Mouse (Mus musculus): ENCODE data around the gene Pole2.
"Not testable (repeated sequence)": the region's sequence is repeated elsewhere in the genome, so short reads cannot be mapped to it uniquely, and the experiment has no call there.

Pole2 gene

DNA sequence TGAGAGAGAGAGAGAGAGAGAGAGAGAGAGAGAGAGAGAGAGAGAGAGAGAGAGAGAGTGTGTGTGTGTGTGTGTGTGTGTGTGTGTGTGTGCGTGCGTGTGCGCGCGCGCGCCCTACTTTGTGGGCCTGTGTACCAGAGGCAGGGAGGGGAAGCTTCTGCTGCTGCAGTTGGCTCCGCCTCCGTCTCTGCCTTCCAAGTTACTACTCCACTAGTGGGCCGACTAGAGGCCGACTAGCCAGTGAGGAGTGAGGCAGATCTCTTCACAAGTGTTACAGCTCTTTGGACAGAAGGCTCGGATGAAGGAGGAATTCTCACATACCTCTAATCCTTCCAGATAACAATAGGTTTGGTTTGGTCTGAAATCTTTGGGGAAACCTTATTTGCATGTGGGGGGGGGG lies 48.6 kb downstream of the Pole2 start:
- no peak for DNase-seq (ENCODE audit: low read depth)

DNA sequence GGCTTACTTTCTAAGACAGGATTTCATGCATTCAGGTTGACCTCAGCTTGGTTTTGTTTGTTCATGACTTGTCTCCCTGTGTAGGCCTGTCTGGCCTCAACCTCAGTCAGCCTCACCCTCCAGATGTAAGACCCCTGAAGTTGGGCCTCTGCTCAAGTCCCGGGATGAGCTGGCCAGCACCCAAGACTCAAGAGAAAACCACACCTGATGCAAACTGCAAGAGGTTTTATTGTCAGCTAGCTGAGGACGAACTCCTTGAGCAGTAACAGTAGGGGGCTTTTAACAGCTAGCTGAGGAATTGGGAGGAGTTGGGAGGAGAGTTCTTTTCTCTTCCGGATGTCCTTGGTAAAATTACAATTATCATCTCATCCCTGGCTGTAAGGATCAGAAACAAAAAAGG lies 50.5 kb downstream of the Pole2 start:
- no peak for DNase-seq (ENCODE audit: low read depth)

DNA sequence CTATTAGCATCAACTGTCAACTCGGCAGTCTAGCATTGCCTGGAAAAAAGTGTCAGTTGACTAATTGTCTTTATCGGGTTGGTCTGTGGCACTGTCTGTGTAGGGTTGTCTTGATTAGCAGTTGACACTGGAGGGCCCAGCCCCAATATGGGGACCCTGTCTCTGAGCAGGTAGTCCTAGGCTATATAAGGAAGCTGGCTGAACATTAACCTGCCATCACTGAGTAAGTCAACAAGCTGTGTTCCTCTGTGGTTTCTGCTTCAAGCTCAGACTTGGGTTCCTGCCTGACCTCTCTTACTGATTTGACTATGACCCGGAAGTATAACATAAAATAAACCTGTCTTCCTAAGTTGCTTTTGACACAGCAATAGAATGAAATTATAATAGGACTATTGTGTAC lies 52.0 kb downstream of the Pole2 start:
- DNase-seq (ENCODE audit: low read depth): no peak

DNA sequence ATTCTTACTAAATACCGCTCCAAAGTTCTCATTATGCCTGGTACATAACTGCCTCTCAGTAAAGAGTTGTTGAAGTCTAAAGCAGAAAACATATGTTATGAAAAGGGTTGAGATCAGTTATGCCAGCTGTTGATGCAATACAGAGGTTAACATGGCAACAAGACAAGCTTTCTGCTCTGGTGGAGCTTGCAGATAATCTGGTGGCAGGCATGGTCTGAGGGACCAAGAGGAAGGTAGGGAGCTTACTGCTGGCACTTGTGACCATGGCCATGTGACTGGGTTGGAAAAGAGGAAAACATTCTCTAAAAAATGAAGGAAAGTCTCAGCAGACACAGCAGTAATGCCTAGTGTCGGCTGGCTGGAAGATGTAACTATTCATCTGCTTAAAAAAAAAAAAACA lies 56.7 kb downstream of the Pole2 start:
- DNase-seq (ENCODE audit: low read depth): no peak

DNA sequence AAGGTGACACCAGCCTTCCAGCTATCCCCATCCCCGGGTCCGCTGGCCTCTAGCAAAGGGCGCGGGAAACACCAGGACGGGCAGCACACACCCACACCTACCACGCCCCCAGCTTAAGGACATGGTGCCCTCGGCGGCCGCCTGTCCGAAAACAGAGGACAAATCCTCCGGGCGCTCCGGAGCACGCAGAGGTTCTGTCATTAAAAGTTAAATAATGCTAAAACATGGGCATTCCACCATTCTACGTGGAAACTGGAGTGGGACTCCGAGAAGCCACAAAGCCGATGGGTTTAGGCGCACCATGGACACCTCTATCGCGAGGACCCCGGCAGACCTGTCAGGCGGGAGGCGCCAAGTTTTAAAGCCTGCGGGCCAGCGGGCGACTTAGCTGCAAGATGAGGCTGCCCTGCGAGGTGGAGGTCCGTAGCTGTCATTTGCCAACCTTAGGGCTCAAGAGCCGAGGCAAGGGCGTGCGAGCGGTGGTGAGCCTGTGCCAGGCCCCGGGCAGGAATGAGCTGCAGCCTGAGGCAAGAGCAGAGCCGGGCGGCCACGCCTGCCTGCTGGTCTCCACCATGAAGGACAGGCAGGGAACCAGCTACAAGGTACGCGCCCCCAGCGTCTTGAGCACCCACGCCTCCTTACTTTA lies 59.4 kb downstream of the Pole2 start, which contains the start of gene Lrr1:
TSS of gene Lrr1 (plus strand) at position 354 of the 646 bp plus-strand sequence.
- peak; percentile 79 for DNase-seq (ENCODE audit: low read depth)

DNA sequence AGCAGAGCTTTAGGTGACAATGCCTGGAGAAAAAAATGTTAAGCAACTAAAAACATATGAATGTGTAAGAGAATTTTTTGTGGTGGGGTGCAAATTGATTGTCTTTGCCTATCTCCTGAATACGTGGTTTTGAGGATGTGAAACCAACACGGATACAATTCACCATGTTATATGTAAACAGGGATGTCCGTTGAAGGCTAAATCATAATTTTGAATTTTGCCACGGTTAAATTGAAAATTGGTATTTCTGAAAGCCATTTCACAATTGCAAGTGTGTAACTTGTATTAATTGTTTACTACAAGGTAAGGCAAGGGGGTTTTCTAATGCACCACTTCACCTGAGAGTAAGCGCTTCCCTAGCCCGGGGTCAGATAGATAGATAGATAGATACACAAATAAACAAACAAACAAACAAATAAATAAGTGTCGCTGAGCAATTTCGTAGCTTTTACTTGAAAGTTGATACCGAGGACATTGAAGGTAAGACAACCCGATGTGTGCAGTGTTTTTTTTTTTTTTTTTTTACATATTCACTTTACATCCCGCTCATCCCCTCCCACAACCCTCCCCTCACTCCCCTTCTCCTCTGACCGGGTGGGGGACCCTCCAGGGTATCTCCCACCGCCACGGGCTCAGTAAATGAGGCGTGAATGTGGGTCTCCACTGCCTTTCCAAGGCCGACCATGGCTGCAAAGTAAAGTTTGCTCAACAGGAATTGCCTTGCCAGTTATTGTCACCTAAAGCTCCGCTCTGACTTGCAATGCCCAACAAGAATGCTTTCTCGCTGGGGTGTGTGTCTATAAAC lies 60.1 kb downstream of the Pole2 start:
- no peak for DNase-seq (ENCODE audit: low read depth)

DNA sequence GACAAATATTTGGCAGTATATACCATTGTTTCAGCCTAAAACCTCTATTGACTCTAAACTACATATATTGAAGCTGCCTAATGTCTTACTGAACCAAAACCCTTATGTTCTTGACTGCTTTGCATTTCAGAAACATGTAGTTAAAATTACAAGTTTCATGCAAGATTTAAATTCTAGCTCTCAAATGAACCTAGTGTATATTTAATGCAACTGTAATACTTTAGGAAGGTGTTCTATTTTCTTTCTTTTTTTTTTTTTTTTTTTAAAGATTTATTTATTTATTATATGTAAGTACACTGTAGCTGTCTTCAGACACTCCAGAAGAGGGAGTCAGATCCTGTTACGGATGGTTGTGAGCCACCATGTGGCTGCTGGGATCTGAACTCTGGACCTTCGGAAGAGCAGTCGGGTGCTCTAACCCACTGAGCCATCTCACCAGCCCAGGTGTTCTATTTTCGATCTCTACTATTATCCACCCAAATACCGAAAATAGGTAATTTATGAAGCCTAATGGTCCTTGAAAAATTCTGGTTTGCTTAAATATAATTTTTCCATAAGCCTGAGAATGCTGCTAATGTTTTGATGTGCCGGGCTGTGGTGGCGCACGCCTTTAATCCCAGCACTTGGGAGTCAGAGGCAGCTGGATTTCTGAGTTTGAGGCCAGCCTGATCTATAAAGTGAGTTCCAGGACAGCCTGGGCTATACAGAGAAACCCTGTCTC lies 61.0 kb downstream of the Pole2 start:
- not testable (repeated sequence) for DNase-seq (ENCODE audit: low read depth)

DNA sequence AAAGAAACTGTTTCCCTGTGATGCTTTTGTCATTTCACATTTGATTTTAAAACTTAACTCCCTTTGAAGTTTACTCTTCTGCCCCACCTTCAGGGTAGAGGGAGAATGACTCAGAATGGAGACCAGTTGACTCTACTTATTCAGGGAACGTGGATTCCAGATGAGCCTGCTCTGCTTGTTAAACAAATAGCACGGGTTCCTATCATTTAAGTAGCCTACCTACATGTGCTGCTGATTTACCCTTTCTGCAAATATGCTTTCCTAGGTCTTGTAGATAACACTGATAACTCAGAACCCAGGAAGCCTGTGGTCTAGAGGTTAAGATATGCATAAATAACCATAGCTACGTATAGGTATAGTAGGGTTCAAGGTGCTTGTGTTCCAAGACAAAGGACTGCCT lies 63.1 kb downstream of the Pole2 start:
- no peak for DNase-seq (ENCODE audit: low read depth)

DNA sequence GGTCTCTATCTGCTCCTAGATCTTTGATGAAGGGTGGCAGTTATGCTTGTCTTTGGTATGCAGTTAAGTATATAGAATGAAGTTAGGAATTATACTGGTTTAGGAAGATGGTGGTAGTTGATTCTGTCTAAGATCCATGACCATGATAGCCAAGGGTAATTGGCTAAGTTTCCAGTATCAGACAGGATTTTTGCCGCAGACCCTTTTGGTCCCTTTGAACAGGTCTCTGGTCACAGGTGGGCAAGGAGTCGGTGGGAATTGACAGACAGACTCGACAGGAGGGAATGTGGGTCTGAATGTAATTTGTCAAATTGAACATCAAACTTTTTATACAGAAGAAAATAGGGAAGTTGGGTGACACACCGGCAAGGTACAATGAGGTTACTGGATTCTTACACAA lies 64.4 kb downstream of the Pole2 start:
- DNase-seq (ENCODE audit: low read depth): not testable (repeated sequence)

DNA sequence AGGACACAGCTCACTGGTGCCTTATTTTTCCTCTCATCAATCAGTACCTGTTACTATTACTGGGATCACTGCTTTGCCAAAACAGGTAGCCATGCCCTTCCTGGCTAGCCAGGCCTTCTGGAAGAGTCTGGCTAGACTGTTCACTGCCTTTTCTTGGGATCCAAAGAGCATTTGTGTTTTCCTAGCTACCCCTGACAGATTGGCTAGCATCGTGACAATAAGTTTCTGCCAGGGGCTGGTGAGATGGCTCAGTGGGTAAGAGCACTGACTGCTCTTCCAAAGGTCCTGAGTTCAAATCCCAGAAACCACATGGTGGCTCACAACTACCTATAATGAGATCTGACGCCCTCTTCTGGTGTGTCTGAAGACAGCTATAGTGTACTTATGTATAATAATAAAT lies 67.3 kb downstream of the Pole2 start:
- not testable (repeated sequence) for DNase-seq (ENCODE audit: low read depth)

DNA sequence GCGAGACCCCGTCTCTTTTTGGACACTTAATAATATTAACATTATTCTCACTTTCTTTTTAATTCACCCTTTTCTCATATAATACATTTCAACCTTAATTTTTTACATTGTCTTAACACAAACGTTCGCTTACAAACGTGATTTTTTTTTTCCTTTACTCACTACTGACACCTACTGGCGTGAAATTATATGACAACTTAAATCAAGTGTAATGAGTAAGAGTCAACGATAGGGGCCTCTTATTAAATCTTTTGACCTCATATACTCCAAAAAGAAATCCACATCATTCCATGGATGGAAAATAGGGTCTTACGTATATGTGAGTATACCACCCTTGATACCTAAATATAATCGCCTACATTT lies 68.4 kb downstream of the Pole2 start:
- peak; percentile 74 for DNase-seq (ENCODE audit: low read depth)

DNA sequence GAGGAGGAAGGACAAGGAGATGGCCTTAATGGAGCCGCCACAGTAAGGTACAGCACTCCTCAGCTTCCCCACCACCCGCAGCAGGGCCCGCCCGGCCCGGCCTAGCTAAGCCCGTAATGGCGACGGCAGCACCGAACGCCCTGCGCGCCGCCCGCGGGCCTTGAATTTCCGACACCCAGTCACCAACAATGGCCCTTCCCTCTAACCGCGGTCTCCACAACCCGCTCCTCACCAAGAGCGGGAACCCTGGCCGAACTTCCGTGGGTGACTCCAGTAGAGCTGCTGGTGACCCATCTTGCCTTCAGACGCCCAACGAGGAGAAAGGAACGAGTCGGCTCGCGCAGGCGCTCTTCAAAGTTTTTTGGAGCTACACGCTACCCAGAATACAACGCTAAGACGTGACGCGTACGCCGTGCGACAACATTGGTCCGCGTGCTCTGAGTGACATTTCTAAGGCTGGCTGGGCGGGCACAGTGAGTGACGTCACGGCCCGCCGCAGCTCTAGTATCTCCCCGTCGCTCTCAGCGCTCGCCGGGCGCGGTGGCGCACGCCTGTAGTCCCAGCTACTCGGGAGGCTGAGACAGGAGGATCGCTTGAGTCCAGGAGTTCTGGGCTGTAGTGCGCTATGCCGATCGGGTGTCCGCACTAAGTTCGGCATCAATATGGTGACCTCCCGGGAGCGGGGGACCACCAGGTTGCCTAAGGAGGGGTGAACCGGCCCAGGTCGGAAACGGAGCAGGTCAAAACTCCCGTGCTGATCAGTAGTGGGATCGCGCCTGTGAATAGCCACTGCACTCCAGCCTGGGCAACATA lies 69.0 kb downstream of the Pole2 start, which contains the start of gene Rps29:
TSS of gene Rps29 (minus strand) at position 422 of the 813 bp plus-strand sequence.
- peak; percentile 98 for DNase-seq (ENCODE audit: low read depth)

DNA sequence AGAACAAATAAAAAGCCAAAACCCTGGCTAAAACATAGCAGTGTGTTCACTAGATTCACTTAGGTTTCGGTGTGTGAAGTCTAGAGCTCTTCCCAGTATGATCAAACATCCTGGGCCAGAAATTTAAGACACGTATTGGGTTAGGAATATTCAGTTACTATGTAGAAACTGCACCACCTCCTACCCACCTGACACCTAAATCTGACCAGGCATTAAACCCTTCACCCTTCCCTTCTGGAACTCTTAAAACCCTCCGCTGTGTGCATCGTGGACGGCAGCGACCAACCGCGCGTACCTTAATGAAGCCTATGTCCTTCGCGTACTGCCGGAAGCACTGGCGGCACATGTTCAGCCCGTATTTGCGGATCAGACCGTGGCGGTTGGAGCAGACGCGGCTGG lies 69.6 kb downstream of the Pole2 start:
- DNase-seq (ENCODE audit: low read depth): no peak

DNA sequence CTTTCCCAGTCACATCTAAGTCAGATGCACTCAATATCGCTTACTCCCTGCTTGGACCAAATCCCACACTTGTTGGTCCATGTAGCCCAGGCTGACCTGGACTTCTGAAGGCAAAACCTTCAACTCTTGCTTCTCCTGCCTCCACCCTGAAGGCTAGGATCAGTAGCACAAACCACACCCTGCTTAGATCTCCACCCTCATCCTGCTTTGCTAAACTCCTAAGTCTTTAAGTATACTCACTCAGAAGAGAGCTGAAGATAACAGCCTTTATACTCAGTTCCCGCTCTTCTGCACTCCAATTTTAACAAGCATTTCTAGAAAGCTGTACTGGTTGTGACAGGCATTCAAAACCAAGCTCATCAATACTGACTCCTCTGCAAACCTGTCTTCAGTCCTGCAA lies 70.9 kb downstream of the Pole2 start:
- DNase-seq (ENCODE audit: low read depth): no peak

DNA sequence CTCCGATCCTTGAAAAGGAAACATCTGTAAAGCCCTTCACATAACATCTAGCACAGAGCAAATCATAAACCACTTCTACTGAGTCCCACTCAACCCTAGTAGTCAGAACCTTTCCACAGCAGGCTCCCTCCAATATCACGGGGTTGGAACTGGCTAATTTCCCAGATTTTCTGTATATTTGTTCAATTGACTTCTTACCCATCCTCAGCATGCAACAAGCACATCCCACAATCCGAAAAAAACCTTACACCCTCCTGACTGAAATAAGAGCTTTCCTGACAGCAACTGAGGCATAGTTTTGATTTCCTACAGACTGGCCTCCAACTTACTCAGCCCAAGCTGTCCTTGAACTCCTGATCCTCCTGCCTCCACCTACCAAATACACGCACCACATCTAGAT lies 71.6 kb downstream of the Pole2 start:
- no peak for DNase-seq (ENCODE audit: low read depth)

DNA sequence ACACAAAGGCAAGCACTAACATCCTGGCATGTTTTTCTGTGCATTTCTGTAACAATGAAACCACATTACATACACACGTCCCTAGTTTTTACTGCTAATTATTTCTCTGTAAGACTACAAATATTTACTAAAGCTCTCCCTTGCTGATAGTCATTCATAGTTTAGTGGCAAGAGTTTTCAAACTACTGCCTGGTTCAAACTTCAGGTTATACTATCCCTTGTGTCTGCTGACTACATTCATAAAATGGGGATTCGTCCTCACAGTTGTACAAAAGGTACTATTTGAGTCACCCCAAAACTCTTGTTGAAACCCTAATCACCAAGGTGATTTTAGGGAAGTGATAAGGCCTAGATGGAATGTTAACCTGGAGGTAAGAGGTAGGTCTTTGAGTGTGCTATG lies 72.1 kb downstream of the Pole2 start:
- no peak for DNase-seq (ENCODE audit: low read depth)

Data from fibroblast of lung, adult 2 months (primary cell).